Mouse (Mus musculus): ENCODE results near the gene Lypd6. TPM values are rescaled to one million over a fixed set of nuclear protein-coding genes. Genes with fewer than 3 reads are reported as not detected.

Lypd6 gene
- polyA plus RNA-seq, 1 experiment from 2014 or later, result 0.65 TPM

DNA sequence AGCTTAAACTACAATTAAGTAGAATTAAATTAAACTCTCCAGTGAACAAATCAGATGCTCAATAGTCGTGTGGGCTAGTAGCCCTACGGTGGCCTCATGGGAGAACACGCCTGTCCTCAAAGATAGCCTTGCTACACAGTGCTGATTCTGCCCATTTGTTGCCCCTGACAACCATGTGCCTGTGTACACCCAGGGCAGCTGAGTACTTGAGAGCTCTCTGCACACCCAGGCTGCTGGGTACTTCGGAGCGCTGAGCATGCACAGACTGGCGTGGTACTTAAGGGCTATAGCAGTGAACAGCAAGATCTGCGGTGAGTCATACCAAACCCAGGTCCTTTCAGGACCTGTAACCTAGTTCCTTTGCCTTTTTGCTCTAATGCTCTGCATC is 84.0 kb downstream of the Lypd6 start:
- H3K27me3 ChIP-seq (ENCODE audit: control insufficient read depth, insufficient read depth, low read depth, low read length), result no peaks in the 10 kb centered on the region
- ATAC-seq (ENCODE audit: low read depth), result no peak
- H3K4me1 ChIP-seq (ENCODE audit: control insufficient read depth, low read depth, low read length), result no peaks in the 10 kb centered on the region
- H3K4me2 ChIP-seq (ENCODE audit: low read depth, low read length), result no peak overlapping the region
- H3K36me3 ChIP-seq (ENCODE audit: control insufficient read depth, insufficient read depth), result no peaks in the 10 kb centered on the region
- no peak overlapping the region for H3K27ac ChIP-seq (ENCODE audit: low read length)
- no peak overlapping the region for H3K9ac ChIP-seq (ENCODE audit: low read depth, low read length)
- no peaks in the 10 kb centered on the region for H3K9me3 ChIP-seq (replicated peaks; ENCODE audit: control insufficient read depth, low read length)
- WGBS (ENCODE audit: insufficient replicate concordance), result 71% methylated on average over 7 of the region's 7 CpGs
- no peak overlapping the region for H3K4me3 ChIP-seq (ENCODE audit: low read depth, low read length)

DNA sequence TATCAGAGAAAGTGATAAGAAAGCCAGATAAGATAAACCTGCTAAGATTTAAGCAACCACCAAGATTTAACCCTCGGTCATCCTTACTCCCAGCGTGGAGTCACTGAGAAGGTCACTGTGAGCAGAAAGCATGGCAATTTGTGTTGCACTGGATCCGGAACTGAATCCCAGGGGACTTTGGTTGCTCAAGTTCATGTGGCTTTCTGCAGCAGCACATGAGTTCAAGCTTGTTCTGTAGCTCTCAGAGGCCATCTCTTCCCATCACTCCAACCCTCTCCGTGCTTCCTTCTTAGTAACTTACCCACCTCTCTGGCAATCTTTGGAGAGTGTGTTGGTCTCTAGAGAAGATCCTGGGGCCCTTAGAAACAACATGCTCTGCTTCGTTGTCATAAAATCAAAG is 84.6 kb downstream of the Lypd6 start:
- no peaks in the 10 kb centered on the region for H3K9me3 ChIP-seq (replicated peaks; ENCODE audit: control insufficient read depth, low read length)
- no peak overlapping the region for H3K4me3 ChIP-seq (ENCODE audit: low read depth, low read length)
- H3K4me1 ChIP-seq (ENCODE audit: control insufficient read depth, low read depth, low read length), result no peaks in the 10 kb centered on the region
- no peak for ATAC-seq (ENCODE audit: low read depth)
- H3K27me3 ChIP-seq (ENCODE audit: control insufficient read depth, insufficient read depth, low read depth, low read length), result no peaks in the 10 kb centered on the region
- no peaks in the 10 kb centered on the region for H3K36me3 ChIP-seq (ENCODE audit: control insufficient read depth, insufficient read depth)
- H3K27ac ChIP-seq (ENCODE audit: low read length), result no peak overlapping the region
- no peak overlapping the region for H3K4me2 ChIP-seq (ENCODE audit: low read depth, low read length)
- WGBS (ENCODE audit: insufficient replicate concordance), result 61% methylated on average over 5 of the region's 5 CpGs
- no peak overlapping the region for H3K9ac ChIP-seq (ENCODE audit: low read depth, low read length)

DNA sequence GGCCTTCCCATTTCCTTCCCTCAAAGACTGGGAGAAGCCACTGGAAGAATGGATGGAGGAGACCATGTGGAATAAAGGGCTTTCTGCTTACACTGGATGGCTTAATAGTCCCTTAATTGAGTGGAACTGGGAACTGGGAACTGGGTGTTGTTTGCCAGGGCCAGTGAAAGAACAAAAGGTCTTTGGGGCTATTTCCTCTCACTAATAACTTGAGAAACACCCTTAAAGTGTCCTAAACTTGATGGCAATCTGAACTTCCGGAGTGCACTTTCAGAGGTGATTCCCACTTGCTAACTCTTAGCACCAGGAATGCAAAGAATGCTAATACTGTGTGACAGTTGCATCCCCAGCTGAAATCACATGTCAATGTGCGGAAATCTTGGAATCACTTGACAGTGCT is 85.2 kb downstream of the Lypd6 start:
- Histone ChIP-seq H3K4me3 (ENCODE audit: low read depth, low read length) (no peak overlapping the region), H3K36me3 (ENCODE audit: control insufficient read depth, insufficient read depth) (no peaks in the 10 kb centered on the region), H3K9ac (ENCODE audit: low read depth, low read length) (no peak overlapping the region), H3K27ac (ENCODE audit: low read length) (no peak overlapping the region), H3K4me1 (ENCODE audit: control insufficient read depth, low read depth, low read length) (no peaks in the 10 kb centered on the region), H3K9me3 (replicated peaks; ENCODE audit: control insufficient read depth, low read length) (no peaks in the 10 kb centered on the region), H3K4me2 (ENCODE audit: low read depth, low read length) (no peak overlapping the region), H3K27me3 (ENCODE audit: control insufficient read depth, insufficient read depth, low read depth, low read length) (no peaks in the 10 kb centered on the region)
- ATAC-seq (ENCODE audit: low read depth), result no peak
- WGBS (ENCODE audit: insufficient replicate concordance), result 55% methylated on average over 2 of the region's 2 CpGs

GRCm38 (mm10) chr2:50151879-50152278 is 85.7 kb downstream of the Lypd6 start:
- Histone ChIP-seq H3K9me3 (replicated peaks; ENCODE audit: control insufficient read depth, low read length) (no peaks in the 10 kb centered on the region), H3K27ac (ENCODE audit: low read length) (no peak overlapping the region), H3K36me3 (ENCODE audit: control insufficient read depth, insufficient read depth) (no peaks in the 10 kb centered on the region), H3K9ac (ENCODE audit: low read depth, low read length) (no peak overlapping the region), H3K4me1 (ENCODE audit: control insufficient read depth, low read depth, low read length) (no peaks in the 10 kb centered on the region), H3K4me2 (ENCODE audit: low read depth, low read length) (no peak overlapping the region), H3K4me3 (ENCODE audit: low read depth, low read length) (no peak overlapping the region), H3K27me3 (ENCODE audit: control insufficient read depth, insufficient read depth, low read depth, low read length) (no peaks in the 10 kb centered on the region)
- WGBS (ENCODE audit: insufficient replicate concordance), result 62% methylated on average over 3 of the region's 3 CpGs
- no peak for ATAC-seq (ENCODE audit: low read depth)

- Histone ChIP-seq H3K27ac (ENCODE audit: low read length) (no peak overlapping the region), H3K4me3 (ENCODE audit: low read depth, low read length) (no peak overlapping the region), H3K4me1 (ENCODE audit: control insufficient read depth, low read depth, low read length) (no peaks in the 10 kb centered on the region), H3K27me3 (ENCODE audit: control insufficient read depth, insufficient read depth, low read depth, low read length) (no peaks in the 10 kb centered on the region), H3K9ac (ENCODE audit: low read depth, low read length) (no peak overlapping the region), H3K36me3 (ENCODE audit: control insufficient read depth, insufficient read depth) (no peaks in the 10 kb centered on the region), H3K9me3 (replicated peaks; ENCODE audit: control insufficient read depth, low read length) (no peaks in the 10 kb centered on the region), H3K4me2 (ENCODE audit: low read depth, low read length) (no peak overlapping the region)
- 76% methylated on average over 10 of the region's 10 CpGs for WGBS (ENCODE audit: insufficient replicate concordance)
- no peak for ATAC-seq (ENCODE audit: low read depth)
Measured at GRCm38 (mm10) chr2:50156009-50156408, 89.8 kb downstream of the Lypd6 start.

DNA sequence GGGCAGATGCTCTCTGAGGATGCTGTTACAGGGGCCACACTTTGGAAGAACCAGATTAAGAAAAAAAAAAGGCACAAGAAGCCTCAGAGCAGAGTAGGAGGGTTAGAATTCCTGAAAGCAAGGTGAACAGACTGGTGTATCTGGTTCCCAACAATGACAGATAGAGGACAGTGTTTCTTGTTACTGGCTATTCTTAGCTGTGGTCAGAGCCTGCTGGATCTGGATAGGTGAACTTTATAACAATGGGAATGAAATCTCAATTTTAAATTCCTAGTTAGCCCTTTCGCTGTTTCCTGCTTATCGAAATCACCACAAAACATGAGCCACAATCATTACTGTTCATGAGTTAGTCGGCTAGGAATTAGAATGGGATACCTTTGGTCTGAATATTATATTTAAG is 93.8 kb downstream of the Lypd6 start:
- Histone ChIP-seq H3K27ac (ENCODE audit: low read length) (no peak overlapping the region), H3K27me3 (ENCODE audit: control insufficient read depth, insufficient read depth, low read depth, low read length) (no peaks in the 10 kb centered on the region), H3K9me3 (replicated peaks; ENCODE audit: control insufficient read depth, low read length) (no peaks in the 10 kb centered on the region), H3K4me3 (ENCODE audit: low read depth, low read length) (no peak overlapping the region), H3K4me1 (ENCODE audit: control insufficient read depth, low read depth, low read length) (no peaks in the 10 kb centered on the region), H3K4me2 (ENCODE audit: low read depth, low read length) (no peak overlapping the region), H3K36me3 (ENCODE audit: control insufficient read depth, insufficient read depth) (no peaks in the 10 kb centered on the region), H3K9ac (ENCODE audit: low read depth, low read length) (no peak overlapping the region)
- 75% methylated on average over 3 of the region's 3 CpGs for WGBS (ENCODE audit: insufficient replicate concordance)
- no peak for ATAC-seq (ENCODE audit: low read depth)

GRCm38 (mm10) chr2:50163608-50164007 is 97.4 kb downstream of the Lypd6 start:
- Histone ChIP-seq H3K36me3 (ENCODE audit: control insufficient read depth, insufficient read depth) (no peaks in the 10 kb centered on the region), H3K27me3 (ENCODE audit: control insufficient read depth, insufficient read depth, low read depth, low read length) (no peaks in the 10 kb centered on the region), H3K4me1 (ENCODE audit: control insufficient read depth, low read depth, low read length) (no peaks in the 10 kb centered on the region), H3K9ac (ENCODE audit: low read depth, low read length) (no peak overlapping the region), H3K4me2 (ENCODE audit: low read depth, low read length) (no peak overlapping the region), H3K27ac (ENCODE audit: low read length) (no peak overlapping the region), H3K4me3 (ENCODE audit: low read depth, low read length) (no peak overlapping the region), H3K9me3 (replicated peaks; ENCODE audit: control insufficient read depth, low read length) (no peaks in the 10 kb centered on the region)
- ATAC-seq (ENCODE audit: low read depth), result no peak
- WGBS (ENCODE audit: insufficient replicate concordance), result 76% methylated on average over 8 of the region's 8 CpGs

GRCm38 (mm10) chr2:50165277-50165676 is 99.0 kb downstream of the Lypd6 start:
- H3K27ac ChIP-seq (ENCODE audit: low read length), result no peak overlapping the region
- H3K36me3 ChIP-seq (ENCODE audit: control insufficient read depth, insufficient read depth), result no peaks in the 10 kb centered on the region
- WGBS (ENCODE audit: insufficient replicate concordance), result 52% methylated on average over 6 of the region's 6 CpGs
- no peaks in the 10 kb centered on the region for H3K27me3 ChIP-seq (ENCODE audit: control insufficient read depth, insufficient read depth, low read depth, low read length)
- no peaks in the 10 kb centered on the region for H3K4me1 ChIP-seq (ENCODE audit: control insufficient read depth, low read depth, low read length)
- no peak overlapping the region for H3K4me2 ChIP-seq (ENCODE audit: low read depth, low read length)
- H3K9ac ChIP-seq (ENCODE audit: low read depth, low read length), result no peak overlapping the region
- no peak for ATAC-seq (ENCODE audit: low read depth)
- H3K4me3 ChIP-seq (ENCODE audit: low read depth, low read length), result no peak overlapping the region
- H3K9me3 ChIP-seq (replicated peaks; ENCODE audit: control insufficient read depth, low read length), result no peaks in the 10 kb centered on the region

DNA sequence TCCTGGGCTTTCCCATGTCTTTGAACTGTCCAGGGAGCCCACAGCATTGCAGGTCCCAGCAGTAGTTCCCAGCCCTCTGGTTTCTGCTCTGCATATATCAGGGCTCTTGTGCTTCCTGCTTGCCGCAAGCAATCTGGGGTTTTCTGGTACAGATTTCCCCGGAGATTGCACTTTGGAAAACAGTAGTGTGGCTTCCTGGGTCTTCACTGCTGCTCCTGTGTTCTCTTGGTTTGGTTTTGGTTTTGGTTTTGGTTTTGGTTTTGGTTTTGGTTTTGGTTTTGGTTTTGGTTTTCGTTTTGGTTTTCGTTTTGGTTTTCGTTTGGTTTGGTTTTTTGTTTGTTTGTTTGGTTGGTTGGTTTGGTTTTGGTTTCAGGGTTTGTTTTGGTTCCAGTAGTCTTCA is 99.9 kb downstream of the Lypd6 start:
- no peaks in the 10 kb centered on the region for H3K4me1 ChIP-seq (ENCODE audit: control insufficient read depth, low read depth, low read length)
- H3K27ac ChIP-seq (ENCODE audit: low read length), result no peak overlapping the region
- no peak overlapping the region for H3K9ac ChIP-seq (ENCODE audit: low read depth, low read length)
- no peak for ATAC-seq (ENCODE audit: low read depth)
- H3K4me3 ChIP-seq (ENCODE audit: low read depth, low read length), result no peak overlapping the region
- no peaks in the 10 kb centered on the region for H3K36me3 ChIP-seq (ENCODE audit: control insufficient read depth, insufficient read depth)
- 46% methylated on average over 5 of the region's 5 CpGs for WGBS (ENCODE audit: insufficient replicate concordance)
- no peak overlapping the region for H3K4me2 ChIP-seq (ENCODE audit: low read depth, low read length)
- H3K9me3 ChIP-seq (replicated peaks; ENCODE audit: control insufficient read depth, low read length), result no peaks in the 10 kb centered on the region
- no peaks in the 10 kb centered on the region for H3K27me3 ChIP-seq (ENCODE audit: control insufficient read depth, insufficient read depth, low read depth, low read length)
